Mouse (Mus musculus) cerebellum, postnatal 10 days (tissue): ENCODE results near the gene Angptl2.
A peak's percentile ranks its signal among the peaks of the same experiment; 100 is the strongest.

ENCODE experiments used
- DNase-seq, 2 experiments: peaks; one replicate each; pipeline ENCODE4 v3.0.0; 2021; ENCODE audit warnings: mixed read lengths in 2 of 2

Gene Angptl2

GRCm38 (mm10) chr2:33272665-33273439 is 57.0 kb downstream of the Angptl2 start:
- DNase-seq = no peak

- DNase-seq = peak; percentile 38 to 56
Measured at GRCm38 (mm10) chr2:33274719-33275490, 59.0 kb downstream of the Angptl2 start.

- no peak for DNase-seq
Measured at GRCm38 (mm10) chr2:33279758-33280157, 63.9 kb downstream of the Angptl2 start.

GRCm38 (mm10) chr2:33280525-33280924 is 64.7 kb downstream of the Angptl2 start:
- DNase-seq = no peak

GRCm38 (mm10) chr2:33281807-33282206 is 65.9 kb downstream of the Angptl2 start:
- no peak for DNase-seq

- peak; percentile 90 to 93 for DNase-seq
Measured at GRCm38 (mm10) chr2:33282877-33283276, 67.0 kb downstream of the Angptl2 start.

- no peak for DNase-seq
Measured at GRCm38 (mm10) chr2:33283674-33284073, 67.8 kb downstream of the Angptl2 start.

- DNase-seq = peak; percentile 81 to 86
Measured at GRCm38 (mm10) chr2:33288837-33289236, 73.0 kb downstream of the Angptl2 start.

GRCm38 (mm10) chr2:33290491-33290890 is 74.6 kb downstream of the Angptl2 start:
- peak; percentile 72 to 86 for DNase-seq

- no peak for DNase-seq
Measured at GRCm38 (mm10) chr2:33292057-33292456, 76.2 kb downstream of the Angptl2 start.

- DNase-seq = no peak
Measured at GRCm38 (mm10) chr2:33295115-33295514, 79.2 kb downstream of the Angptl2 start.
